9 mouse cellular contexts compared by ENCODE assay signal in genomic region chr12:112592985-112593734, GRCm38 (mm10). TPM values are rescaled to one million over a fixed set of nuclear protein-coding genes. Genes with fewer than 3 reads are reported as not detected.
DNase-seq lines count a peak whose midpoint lies in the region; ATAC-seq and TF ChIP-seq lines count a peak whose summit lies in the region.
"Had no signal": no experiment of that assay in that cellular context is flagged by ENCODE, and none has a peak within 500 bp of the region (broad histone marks: within the 10 kb centered on the region; RNA-seq: fewer than 3 reads in every experiment).

No protein-coding gene starts in this region.

- H3K36me3 ChIP-seq in kidney, embryonic 15.5 days, result no peaks in the 10 kb centered on the region
- H3K36me3 ChIP-seq in kidney, embryonic 14.5 days (ENCODE audit: control insufficient read depth, insufficient read depth, low read length), result no peaks in the 10 kb centered on the region
- H3K36me3 ChIP-seq in thymus, adult 2 months (ENCODE audit: control insufficient read depth, insufficient read depth, low read length), result no peaks in the 10 kb centered on the region

- DNase-seq in cerebellum, adult 11-12 months, result peak; percentile 43
- no peak for DNase-seq in cerebellum, postnatal 36 days
- peak; percentile 43 to 49 for DNase-seq in urinary bladder, adult 18-20 months (ENCODE audit: low spot score in 2 of 2)
- DNase-seq in urinary bladder, postnatal 10 days (ENCODE audit: low spot score), result no peak
- DNase-seq in skeletal muscle tissue, adult 2 months (ENCODE audit: low read depth, low spot score), result peak; percentile 57
- DNase-seq in thymus, adult 2 months, result no peak
- DNase-seq: heart, postnatal 4 days had no signal

- 65% methylated on average over 21 of the region's 21 CpGs for WGBS in kidney, embryonic 15.5 days
- 68% methylated on average over 21 of the region's 21 CpGs for WGBS in kidney, embryonic 14.5 days
- WGBS in thymus, adult 2 months, result 70% methylated on average over 21 of the region's 21 CpGs

- H3K9ac ChIP-seq in kidney, embryonic 15.5 days, result no peak overlapping the region
- no peak overlapping the region for H3K9ac ChIP-seq in kidney, embryonic 14.5 days (ENCODE audit: low read depth, low read length)

- no peak for TF ChIP-seq POLR2A in thymus, adult 2 months (IDR thresholded peaks at IDR 0.05; ENCODE audit: control insufficient read depth, extremely low read depth, insufficient read depth, low read length, poor library complexity)

- peaks cover 10% of the 10 kb centered on the region for H3K27me3 ChIP-seq in kidney, embryonic 15.5 days
- H3K27me3 ChIP-seq in kidney, embryonic 14.5 days (ENCODE audit: control insufficient read depth, insufficient read depth, low read length), result peaks cover 4% of the 10 kb centered on the region; the same call in 1 of the 2 replicates
- no peaks in the 10 kb centered on the region for H3K27me3 ChIP-seq in thymus, adult 2 months (ENCODE audit: control insufficient read depth, insufficient read depth, low read length)

- peaks cover 60% of the 10 kb centered on the region for H3K4me1 ChIP-seq in kidney, embryonic 15.5 days
- H3K4me1 ChIP-seq in kidney, embryonic 14.5 days (ENCODE audit: control insufficient read depth, insufficient read depth, low read length), result peaks cover 18% of the 10 kb centered on the region
- peaks cover 35% of the 10 kb centered on the region for H3K4me1 ChIP-seq in thymus, adult 2 months (replicated peaks; ENCODE audit: control insufficient read depth, insufficient read depth, low read length)

- no peak for ATAC-seq in kidney, embryonic 15.5 days (replicated peaks; ENCODE audit: low FRiP score)
- no peak for ATAC-seq in kidney, embryonic 14.5 days (ENCODE audit: low FRiP score, low TSS enrichment)

- H3K4me2 ChIP-seq in kidney, embryonic 15.5 days, result 0 out of 2 replicates have a peak overlapping the region, but pooled peaks have one; percentile 3
- H3K4me2 ChIP-seq in kidney, embryonic 14.5 days (replicated peaks; ENCODE audit: low read depth, low read length), result no peak overlapping the region

- H3K27ac ChIP-seq in kidney, embryonic 15.5 days, result no peak overlapping the region; the same call in 1 of the 2 replicates
- no peak overlapping the region for H3K27ac ChIP-seq in kidney, embryonic 14.5 days (ENCODE audit: low read depth, low read length)
- no peak overlapping the region for H3K27ac ChIP-seq in thymus, adult 2 months (ENCODE audit: control insufficient read depth, insufficient read depth, low read length)

- H3K4me3 ChIP-seq in kidney, embryonic 15.5 days (replicated peaks), result no peak overlapping the region
- no peak overlapping the region for H3K4me3 ChIP-seq in kidney, embryonic 14.5 days (ENCODE audit: low read length)
- H3K4me3 ChIP-seq in thymus, adult 2 months (ENCODE audit: control insufficient read depth, insufficient read depth, low read length), result no peak overlapping the region

- no peaks in the 10 kb centered on the region for H3K9me3 ChIP-seq in kidney, embryonic 15.5 days (replicated peaks)
- H3K9me3 ChIP-seq in kidney, embryonic 14.5 days (ENCODE audit: control insufficient read depth, low read length), result no peaks in the 10 kb centered on the region

- TF ChIP-seq CTCF in thymus, adult 2 months (IDR thresholded peaks at IDR 0.05; ENCODE audit: borderline replicate concordance, control insufficient read depth, extremely low read depth, insufficient read depth, low read length, poor library complexity), result no peak

RNA-seq across cellular contexts. Expression of gene Inf2, which starts 4.6 kb away (rescaled TPM):
- polyA plus RNA-seq in kidney, embryonic 15.5 days (2015; fragmentation: Nextera tagmentation; extraction: Ambion mirVana), result 3.8 and 4.8 TPM in 2 replicates
- 4.7 and 5.8 TPM in 2 replicates for polyA plus RNA-seq in kidney, embryonic 14.5 days (2014; fragmentation: Nextera tagmentation; extraction: Ambion mirVana)
- polyA plus RNA-seq in thymus, adult 2 months (2012; rRNA removed), result 26.3 and 26.8 TPM in 2 replicates

RNA-seq across cellular contexts. Expression of gene Adssl1, which starts 26.7 kb away (rescaled TPM):
- polyA plus RNA-seq in kidney, embryonic 15.5 days (2015; fragmentation: Nextera tagmentation; extraction: Ambion mirVana), result 11.6 and 12.4 TPM in 2 replicates
- polyA plus RNA-seq in kidney, embryonic 14.5 days (2014; fragmentation: Nextera tagmentation; extraction: Ambion mirVana), result 8.0 and 9.3 TPM in 2 replicates
- 10.9 and 14.2 TPM in 2 replicates for polyA plus RNA-seq in thymus, adult 2 months (2012; rRNA removed)

RNA-seq across cellular contexts. Expression of gene Siva1, which starts 51.3 kb away (rescaled TPM):
- polyA plus RNA-seq in kidney, embryonic 15.5 days (2015; fragmentation: Nextera tagmentation; extraction: Ambion mirVana), result 255 and 266 TPM in 2 replicates
- polyA plus RNA-seq in kidney, embryonic 14.5 days (2014; fragmentation: Nextera tagmentation; extraction: Ambion mirVana), result 314 and 362 TPM in 2 replicates
- polyA plus RNA-seq in thymus, adult 2 months (2012; rRNA removed), result 131 and 134 TPM in 2 replicates

Comparison
In these comparisons a context has a peak if more than half of its experiments do, and no peak if none do; other contexts are left out.
1. DNase-seq: peak in cerebellum, adult 11-12 months (single experiment), urinary bladder, adult 18-20 months (2 of 2) and skeletal muscle tissue, adult 2 months (single experiment); none in cerebellum, postnatal 36 days (0 of 2), urinary bladder, postnatal 10 days (single experiment) and thymus, adult 2 months (single experiment).